Mouse (Mus musculus) bone marrow, adult 2 months (tissue): ENCODE measurements around the gene Creb5.

Source experiments
- CTCF ChIP-seq: fragments of 200-500 bp; IDR thresholded peaks from 2 replicates; pipeline ENCODE4 v1.5.1; 2011; ENCODE audit warnings: low read length, control low read depth; ENCODE audit not compliant: control insufficient read depth, insufficient read depth
- POLR2A ChIP-seq: fragments of 200-500 bp; IDR thresholded peaks from 2 replicates; pipeline ENCODE4 v1.6.1; 2011; ENCODE audit warnings: low read depth, mild to moderate bottlenecking, control low read depth, low read length, borderline replicate concordance; ENCODE audit not compliant: control insufficient read depth

- TF ChIP-seq CTCF: no peak
- TF ChIP-seq POLR2A: no peak
Measured at GRCm38 (mm10) chr6:53447479-53447878, 160.4 kb downstream of the Creb5 start.
